Mouse (Mus musculus): ENCODE results near the gene Minpp1. TPM values are rescaled to one million over a fixed set of nuclear protein-coding genes. Genes with fewer than 3 reads are reported as not detected.

Minpp1 gene
- polyA plus RNA-seq, 1 experiment = 10.5 TPM

DNA sequence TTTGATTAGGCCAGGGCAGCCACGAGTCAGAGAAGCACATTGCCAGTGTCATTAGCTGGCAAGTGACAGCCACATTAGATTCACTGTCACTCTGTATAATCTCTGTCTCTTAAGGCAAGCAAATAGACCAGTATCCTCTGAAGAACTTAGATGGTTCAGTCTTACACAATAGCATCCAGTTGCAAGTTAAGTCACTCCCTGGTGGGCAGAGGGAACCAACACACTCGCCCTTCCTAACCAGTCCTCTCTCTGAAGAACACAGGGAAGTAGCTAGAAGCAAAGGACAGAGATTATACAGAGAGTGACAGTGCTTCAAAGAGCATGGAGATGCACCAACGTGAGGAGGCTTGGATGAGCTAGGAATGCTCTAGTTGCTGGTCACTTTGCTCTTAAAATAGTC is 67.7 kb downstream of the Minpp1 start:
- H3K27ac ChIP-seq (ENCODE audit: control insufficient read depth, insufficient read depth, low read depth, low read length) = no peak overlapping the region
- H3K4me1 ChIP-seq (ENCODE audit: control insufficient read depth, insufficient read depth, low read length) = no peaks in the 10 kb centered on the region
- TF ChIP-seq CTCF (IDR thresholded peaks at IDR 0.05; ENCODE audit: control insufficient read depth, insufficient read depth, insufficient replicate concordance, low read depth, low read length) = no peak
- no peak for TF ChIP-seq POLR2A (IDR thresholded peaks at IDR 0.05; ENCODE audit: control insufficient read depth, low read depth, low read length)
- H3K27me3 ChIP-seq (ENCODE audit: control insufficient read depth, insufficient read depth, low read length) = no peaks in the 10 kb centered on the region
- H3K36me3 ChIP-seq (ENCODE audit: control insufficient read depth, insufficient read depth, low read length) = no peaks in the 10 kb centered on the region
- H3K4me3 ChIP-seq (ENCODE audit: control insufficient read depth, low read depth, low read length) = no peak overlapping the region

DNA sequence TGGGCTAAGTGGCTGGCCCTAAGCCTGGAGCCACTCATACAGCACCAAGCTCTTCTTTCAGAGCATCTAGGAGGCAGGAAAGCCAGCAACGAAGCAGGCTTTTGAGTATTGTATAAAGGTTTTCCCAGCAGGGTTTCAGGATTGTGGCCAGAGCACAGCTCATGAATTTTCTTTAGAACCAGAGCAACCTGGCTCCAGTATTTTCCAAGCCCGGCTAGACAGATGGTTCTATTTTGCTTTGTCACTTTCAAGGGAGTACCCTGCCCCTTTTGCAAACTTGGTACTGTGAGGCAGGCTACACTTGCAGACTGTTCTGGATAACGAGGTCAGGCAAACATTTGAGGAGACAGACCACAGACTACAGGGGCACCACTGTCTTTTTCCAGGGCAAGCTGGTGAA is 69.7 kb downstream of the Minpp1 start:
- TF ChIP-seq CTCF (IDR thresholded peaks at IDR 0.05; ENCODE audit: control insufficient read depth, insufficient read depth, insufficient replicate concordance, low read depth, low read length) (no peak), POLR2A (IDR thresholded peaks at IDR 0.05; ENCODE audit: control insufficient read depth, low read depth, low read length) (no peak)
- Histone ChIP-seq H3K27ac (ENCODE audit: control insufficient read depth, insufficient read depth, low read depth, low read length) (no peak overlapping the region), H3K27me3 (ENCODE audit: control insufficient read depth, insufficient read depth, low read length) (no peaks in the 10 kb centered on the region), H3K4me3 (ENCODE audit: control insufficient read depth, low read depth, low read length) (no peak overlapping the region), H3K4me1 (ENCODE audit: control insufficient read depth, insufficient read depth, low read length) (no peaks in the 10 kb centered on the region), H3K36me3 (ENCODE audit: control insufficient read depth, insufficient read depth, low read length) (no peaks in the 10 kb centered on the region)

Other genes starting within 250 kb of the Minpp1 start
- gene Sgms1, start 96.1 kb upstream of the Minpp1 start, polyA plus RNA-seq (2012; rRNA removed) = 239 and 243 TPM in 2 replicates
- 4.2 and 4.6 TPM in 2 replicates for gene Rpl9-ps6, start 19.2 kb upstream of the Minpp1 start, polyA plus RNA-seq (2012; rRNA removed)
- gene Papss2, start 110.0 kb downstream of the Minpp1 start, polyA plus RNA-seq (2012; rRNA removed) = 1.6 and 1.7 TPM in 2 replicates